Mouse (Mus musculus) intestine, embryonic 14.5 days (tissue): ENCODE data around the gene Phf19. TPM values are rescaled to one million over a fixed set of nuclear protein-coding genes. Genes with fewer than 3 reads are reported as not detected.

Experiments used
- ATAC-seq: fragments of 200-750 bp; cut with Nextera tagmentation; replicated peaks from 2 replicates; pipeline ENCODE4 v1.8.0; 2017; ENCODE audit warnings: low read depth, moderate number of reproducible peaks, moderate TSS enrichment, moderate library complexity; ENCODE audit not compliant: low FRiP score, low TSS enrichment
- DNase-seq: peaks from one replicate; pipeline ENCODE4 v3.0.0-alpha.2; 2018; ENCODE audit warnings: low spot score
- H3K27ac ChIP-seq: fragments of 300-500 bp; sonication (generic); 2 replicates; pipeline ENCODE4 v1.5.1; 2014; ENCODE audit warnings: low read depth, mild to moderate bottlenecking, control low read depth
- H3K27me3 ChIP-seq: fragments of 300-500 bp; sonication (generic); replicated peaks from 2 replicates; pipeline ENCODE4 v1.6.1; 2014; ENCODE audit warnings: low read length, control low read depth; ENCODE audit not compliant: control insufficient read depth, insufficient read depth
- H3K36me3 ChIP-seq: fragments of 300-500 bp; sonication (generic); 2 replicates; pipeline ENCODE4 v1.6.1; 2014; ENCODE audit warnings: low read length, control low read depth; ENCODE audit not compliant: control insufficient read depth, insufficient read depth
- H3K4me1 ChIP-seq: fragments of 300-500 bp; sonication (generic); replicated peaks from 2 replicates; pipeline ENCODE4 v1.6.1; 2014; ENCODE audit warnings: low read length, control low read depth, mixed read lengths; ENCODE audit not compliant: control insufficient read depth, insufficient read depth
- H3K4me2 ChIP-seq: fragments of 300-500 bp; sonication (generic); 2 replicates; pipeline ENCODE4 v1.6.1; 2014; ENCODE audit warnings: low read length
- H3K4me3 ChIP-seq: fragments of 300-500 bp; sonication (generic); 2 replicates; pipeline ENCODE4 v1.5.1; 2014; ENCODE audit warnings: low read depth, low read length, control low read depth, mixed read lengths
- H3K9ac ChIP-seq: fragments of 300-500 bp; sonication (generic); 2 replicates; pipeline ENCODE4 v1.6.1; 2014; ENCODE audit warnings: mild to moderate bottlenecking, low read length
- H3K9me3 ChIP-seq: fragments of 300-500 bp; sonication (generic); 2 replicates; pipeline ENCODE4 v1.6.1; 2016; ENCODE audit warnings: low read length, control low read depth; ENCODE audit not compliant: control insufficient read depth
- WGBS: fragments of 180-500 bp; shearing (Covaris S2); extraction: QIAGEN DNeasy Blood & Tissue Kit; methylation state at CpG from one replicate; pipeline ENCODE4 v1.1.7; 2014; 5-methylcytosine and 5-hydroxymethylcytosine counted together
- polyA plus RNA-seq: library from polyadenylated mRNA; unstranded; fragments of >200 nt; fragmentation: Nextera tagmentation; extraction: Ambion mirVana; gene quantifications from 2 replicates; pipeline ENCODE4 v1.2.1, GENCODE M21; 2014

Phf19 gene
- polyA plus RNA-seq, 1 experiment from 2014 or later = 8.3 TPM

DNA sequence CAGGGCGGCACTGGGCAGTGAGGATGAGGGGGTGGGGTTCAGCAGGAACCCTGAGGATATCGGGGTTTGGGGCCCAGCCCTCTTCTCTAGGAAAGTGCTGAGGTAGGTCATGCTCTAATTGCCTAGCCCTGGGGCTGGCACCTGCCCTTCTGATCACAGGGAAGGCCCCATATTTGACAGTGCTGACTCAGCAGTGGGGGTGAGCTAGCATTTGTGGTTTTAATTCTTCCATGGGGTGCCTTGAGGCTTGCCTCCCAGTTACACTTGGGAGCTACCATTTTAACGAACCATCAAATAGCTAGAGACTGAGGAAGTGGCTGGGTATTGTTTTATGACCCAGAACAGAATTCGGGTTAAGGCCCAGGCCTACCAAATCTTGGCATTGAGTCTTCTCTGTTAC lies 31.8 kb upstream of the Phf19 start:
- DNase-seq (no peak), ATAC-seq (no peak)
- 72% methylated on average over 4 of the region's 4 CpGs for WGBS
- Histone ChIP-seq H3K9me3 (no peaks in the 10 kb centered on the region), H3K36me3 (no peaks in the 10 kb centered on the region), H3K27me3 (0 out of 2 replicates have a peak, but pooled peaks cover 2% of the 10 kb centered on the region), H3K4me2 (no peak overlapping the region), H3K4me1 (no peaks in the 10 kb centered on the region; the same call in 1 of the 2 replicates), H3K4me3 (no peak overlapping the region), H3K9ac (no peak overlapping the region), H3K27ac (no peak overlapping the region)

DNA sequence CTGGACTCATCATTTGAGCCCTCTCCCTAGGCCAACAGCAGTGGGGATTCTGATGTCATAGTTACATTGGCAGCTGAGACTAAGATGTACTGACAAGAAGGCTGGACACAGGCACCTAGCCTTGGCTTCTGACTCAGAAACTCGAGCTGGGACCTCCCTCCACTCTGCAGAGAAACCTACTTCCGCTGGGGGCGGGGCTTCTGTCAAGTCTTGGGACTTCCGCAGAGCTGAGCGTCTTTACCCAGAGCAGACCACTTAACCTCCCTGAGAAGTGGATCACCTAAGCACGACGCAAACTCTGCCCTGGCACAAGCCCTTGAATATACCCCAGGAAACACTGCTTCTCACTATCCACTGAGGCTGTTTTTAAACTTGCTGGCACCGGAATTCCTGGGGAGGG lies 30.9 kb upstream of the Phf19 start:
- Histone ChIP-seq H3K27me3 (0 out of 2 replicates have a peak, but pooled peaks cover 2% of the 10 kb centered on the region), H3K36me3 (no peaks in the 10 kb centered on the region), H3K27ac (no peak overlapping the region), H3K9me3 (no peaks in the 10 kb centered on the region), H3K4me2 (0 out of 2 replicates have a peak overlapping the region, but pooled peaks have one; percentile 16), H3K4me3 (no peak overlapping the region), H3K9ac (no peak overlapping the region), H3K4me1 (no peaks in the 10 kb centered on the region; the same call in 1 of the 2 replicates)
- no peak for ATAC-seq
- no peak for DNase-seq
- WGBS = 13% methylated on average over 8 of the region's 8 CpGs

DNA sequence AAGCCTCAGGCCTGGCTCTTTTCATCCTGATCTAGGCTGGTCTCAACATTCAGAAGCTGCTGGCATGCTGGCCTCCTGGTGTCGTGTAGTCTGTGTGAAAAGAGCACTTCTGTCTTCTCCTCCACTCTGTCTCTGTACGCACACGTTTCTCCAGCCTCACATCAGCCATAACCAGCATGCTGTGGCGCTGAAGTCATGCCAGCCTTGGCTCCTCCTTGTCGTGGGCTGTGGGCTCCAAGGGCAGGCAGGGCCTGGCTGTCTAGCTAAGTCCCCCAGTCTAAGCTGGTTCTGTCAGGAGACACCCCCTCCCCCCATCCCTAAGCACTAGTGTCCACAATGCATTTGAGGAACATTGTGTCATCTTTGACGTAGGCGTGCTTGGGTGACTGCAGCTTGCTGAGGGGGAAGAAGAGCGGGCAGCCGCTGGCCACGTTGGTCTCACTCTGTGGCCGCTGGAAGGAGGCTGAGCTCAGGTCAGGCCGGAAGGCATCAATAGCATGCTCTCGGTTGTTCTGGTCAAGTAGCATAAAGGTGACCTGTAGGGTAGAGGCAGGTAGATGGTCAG lies 29.8 kb upstream of the Phf19 start:
- 80% methylated on average over 13 of the region's 13 CpGs for WGBS
- H3K27ac ChIP-seq = no peak overlapping the region
- H3K36me3 ChIP-seq = no peaks in the 10 kb centered on the region
- 0 out of 2 replicates have a peak, but pooled peaks cover 2% of the 10 kb centered on the region for H3K27me3 ChIP-seq
- no peak overlapping the region for H3K4me3 ChIP-seq
- H3K4me1 ChIP-seq = no peaks in the 10 kb centered on the region; the same call in 1 of the 2 replicates
- H3K9ac ChIP-seq = no peak overlapping the region
- H3K9me3 ChIP-seq = no peaks in the 10 kb centered on the region
- ATAC-seq (no peak), DNase-seq (no peak)
- H3K4me2 ChIP-seq = no peak overlapping the region

DNA sequence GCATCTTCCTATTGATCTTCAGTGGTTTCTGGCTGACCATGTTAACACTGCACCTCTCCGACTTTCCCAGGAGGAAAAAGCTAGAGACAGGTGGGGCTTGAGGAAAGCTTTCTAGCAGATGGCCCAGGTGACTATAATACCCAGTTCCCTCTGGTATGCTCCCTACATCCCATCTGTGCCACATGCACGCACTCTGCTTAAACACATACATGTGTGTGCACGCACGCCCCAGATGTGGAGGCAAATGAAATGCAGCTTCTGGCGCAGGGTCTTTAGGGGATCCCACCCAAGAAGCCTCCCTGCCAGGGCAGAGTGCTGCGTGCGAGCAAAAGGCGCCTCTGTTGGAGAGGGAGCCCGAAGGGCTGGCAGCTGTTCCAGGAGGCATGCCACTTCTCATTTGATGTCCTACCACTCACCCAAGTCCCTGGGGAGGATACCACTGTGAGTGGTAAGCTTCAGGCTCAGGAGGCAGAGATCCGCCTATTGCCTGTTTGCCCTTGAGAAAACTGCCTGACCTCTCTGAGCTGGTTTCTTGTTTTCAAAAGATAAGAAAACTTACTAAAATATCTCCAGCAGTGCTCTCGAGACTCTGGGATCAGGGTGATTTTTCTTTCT lies 27.3 kb upstream of the Phf19 start:
- no peak for ATAC-seq
- Histone ChIP-seq H3K36me3 (no peaks in the 10 kb centered on the region), H3K4me1 (no peaks in the 10 kb centered on the region; the same call in 1 of the 2 replicates), H3K27me3 (0 out of 2 replicates have a peak, but pooled peaks cover 2% of the 10 kb centered on the region), H3K9ac (no peak overlapping the region), H3K9me3 (no peaks in the 10 kb centered on the region), H3K4me3 (no peak overlapping the region), H3K4me2 (no peak overlapping the region), H3K27ac (no peak overlapping the region)
- no peak for DNase-seq
- 75% methylated on average over 11 of the region's 11 CpGs for WGBS

DNA sequence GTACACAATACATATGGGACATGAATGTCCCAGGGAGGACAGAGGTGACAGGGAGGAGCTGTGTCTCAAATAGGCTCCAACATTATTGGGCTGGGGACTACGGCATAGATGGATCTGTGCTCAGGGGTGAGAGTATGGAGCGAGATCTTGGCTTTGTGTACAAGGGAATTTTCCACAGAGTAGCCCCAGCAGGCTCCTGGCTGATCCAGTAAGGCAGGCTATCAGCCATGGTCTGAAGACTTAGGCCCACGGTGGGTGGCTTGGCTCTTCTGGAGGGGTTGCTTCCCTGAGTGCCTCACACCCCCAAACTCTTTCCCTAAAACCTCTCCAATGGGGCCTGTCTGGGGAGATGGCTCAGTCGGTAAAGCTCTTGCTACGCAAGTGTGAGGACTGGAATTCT lies 26.4 kb upstream of the Phf19 start:
- no peaks in the 10 kb centered on the region; the same call in 1 of the 2 replicates for H3K4me1 ChIP-seq
- H3K27ac ChIP-seq = no peak overlapping the region
- no peak overlapping the region for H3K4me3 ChIP-seq
- H3K9me3 ChIP-seq = no peaks in the 10 kb centered on the region
- H3K27me3 ChIP-seq = 0 out of 2 replicates have a peak, but pooled peaks cover 2% of the 10 kb centered on the region
- no peak overlapping the region for H3K4me2 ChIP-seq
- no peak for ATAC-seq
- H3K9ac ChIP-seq = no peak overlapping the region
- no peaks in the 10 kb centered on the region for H3K36me3 ChIP-seq
- WGBS = 81% methylated on average over 5 of the region's 5 CpGs
- DNase-seq = no peak

DNA sequence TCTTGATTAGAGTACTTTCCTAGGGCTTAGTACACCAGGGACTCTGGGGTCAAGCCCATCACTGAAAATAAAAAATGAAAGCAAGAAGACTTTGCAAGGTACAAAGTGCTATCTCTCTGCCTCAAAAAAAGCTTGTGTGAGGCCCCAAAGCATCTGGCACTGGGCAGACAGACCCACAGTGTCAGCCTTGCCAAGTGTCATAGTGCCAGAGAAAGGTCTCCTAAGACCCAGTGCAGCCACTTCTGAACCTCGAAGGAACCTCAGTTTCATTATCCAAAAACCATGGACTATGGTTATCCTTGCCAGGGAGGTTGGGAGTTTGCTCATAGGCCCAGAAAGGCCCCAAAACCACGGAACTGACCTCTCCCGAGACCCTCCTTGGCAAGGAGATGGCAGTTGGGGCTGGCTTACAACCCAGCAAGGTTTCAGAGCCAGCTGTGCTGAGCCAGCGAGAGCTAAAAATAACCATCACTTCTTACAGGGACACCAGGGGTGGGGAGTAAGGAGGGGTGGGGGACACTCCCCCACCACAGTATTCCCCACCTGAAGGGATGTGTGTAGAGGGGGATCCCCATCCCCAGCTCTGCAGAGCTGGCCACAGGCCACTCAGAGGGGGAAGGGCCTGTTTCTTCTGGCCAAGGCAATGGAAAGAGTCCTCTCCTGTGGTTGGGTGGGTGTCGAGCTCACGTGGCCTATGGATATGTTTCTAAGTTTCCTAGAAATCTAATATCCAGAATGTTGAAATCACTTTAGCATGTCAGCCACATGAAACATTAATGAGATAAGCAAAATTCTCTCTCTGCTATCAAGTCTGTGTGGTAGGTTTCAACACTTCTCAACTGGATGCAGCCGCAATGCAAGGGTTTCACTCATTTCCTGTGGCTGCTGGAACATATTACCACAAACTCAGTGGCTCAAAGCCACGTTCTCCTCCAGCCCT lies 24.7 kb upstream of the Phf19 start:
- 0 out of 2 replicates have a peak, but pooled peaks cover 2% of the 10 kb centered on the region for H3K27me3 ChIP-seq
- H3K9me3 ChIP-seq = no peaks in the 10 kb centered on the region
- no peak for ATAC-seq
- H3K27ac ChIP-seq = no peak overlapping the region
- no peak overlapping the region for H3K4me2 ChIP-seq
- H3K4me1 ChIP-seq = no peaks in the 10 kb centered on the region
- no peak overlapping the region for H3K9ac ChIP-seq
- no peaks in the 10 kb centered on the region for H3K36me3 ChIP-seq
- 75% methylated on average over 8 of the region's 8 CpGs for WGBS
- DNase-seq = no peak
- no peak overlapping the region for H3K4me3 ChIP-seq

DNA sequence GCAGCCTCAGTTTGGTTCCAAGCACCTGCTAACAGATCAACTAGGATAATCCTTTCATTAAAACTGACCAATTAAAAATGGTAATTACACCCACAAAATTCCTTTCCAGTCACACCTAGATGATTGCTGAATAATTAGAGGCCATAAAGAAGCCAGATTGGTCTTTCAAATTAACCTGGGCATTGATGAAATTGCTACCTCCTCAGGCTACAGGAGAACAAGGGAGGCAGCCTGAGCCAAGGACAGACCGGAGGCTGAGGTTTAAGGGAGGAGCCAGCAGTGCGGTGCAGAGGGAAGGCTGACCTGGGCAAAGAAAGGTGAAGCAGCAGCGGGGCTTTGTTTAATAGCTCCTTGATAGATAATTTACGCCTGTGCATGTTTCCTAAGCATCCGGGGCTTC lies 23.6 kb upstream of the Phf19 start:
- H3K27me3 ChIP-seq = 0 out of 2 replicates have a peak, but pooled peaks cover 2% of the 10 kb centered on the region
- no peak overlapping the region for H3K4me2 ChIP-seq
- H3K9me3 ChIP-seq = no peaks in the 10 kb centered on the region
- DNase-seq (no peak), ATAC-seq (no peak)
- no peaks in the 10 kb centered on the region for H3K36me3 ChIP-seq
- 18% methylated on average over 5 of the region's 5 CpGs for WGBS
- no peak overlapping the region for H3K27ac ChIP-seq
- H3K4me1 ChIP-seq = no peaks in the 10 kb centered on the region
- H3K9ac ChIP-seq = no peak overlapping the region
- no peak overlapping the region for H3K4me3 ChIP-seq

DNA sequence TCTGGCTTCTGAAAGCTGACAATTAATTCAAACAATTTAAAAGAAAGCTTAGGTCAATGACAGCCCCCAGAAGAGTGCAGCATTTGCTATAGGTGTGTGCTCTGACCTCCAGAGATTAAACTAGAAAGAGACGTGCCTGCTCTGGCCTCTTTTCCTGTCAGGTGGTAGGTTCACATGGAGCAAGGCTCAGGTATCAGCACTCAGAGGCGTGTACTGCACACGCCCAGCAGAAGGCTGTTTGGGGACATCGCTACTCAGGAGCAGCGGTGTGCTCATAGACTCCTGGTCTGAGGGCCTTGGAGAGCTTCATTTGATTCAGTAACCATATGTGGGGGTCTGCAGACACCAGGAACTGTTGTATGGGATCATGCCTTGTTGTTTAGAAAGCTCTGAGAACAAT lies 13.5 kb upstream of the Phf19 start:
- Histone ChIP-seq H3K9me3 (no peaks in the 10 kb centered on the region), H3K27me3 (no peaks in the 10 kb centered on the region), H3K9ac (no peak overlapping the region), H3K4me2 (no peak overlapping the region), H3K4me3 (no peak overlapping the region), H3K27ac (no peak overlapping the region), H3K4me1 (no peaks in the 10 kb centered on the region), H3K36me3 (no peaks in the 10 kb centered on the region)
- 69% methylated on average over 5 of the region's 5 CpGs for WGBS
- no peak for DNase-seq
- ATAC-seq = no peak
